Mouse (Mus musculus) gastrocnemius, adult 8-10 months (tissue): ENCODE measurements around the gene Ppp4c. TPM values are rescaled to one million over a fixed set of nuclear protein-coding genes. Genes with fewer than 3 reads are reported as not detected.
"Not testable (repeated sequence)": the region's sequence is repeated elsewhere in the genome, so short reads cannot be mapped to it uniquely, and the experiment has no call there.

ENCODE experiments used
- DNase-seq, 2 experiments: peaks; one replicate each; pipeline ENCODE4 v3.0.0; 2022; ENCODE audit warnings: low spot score in 2 of 2
- total RNA-seq, 4 experiments: library from RNA; stranded (reverse); gene quantifications; 2 replicates each; pipeline ENCODE4 v1.2.4; 2022

The Ppp4c gene
- total RNA-seq, 4 experiments from 2014 or later = 23.1 to 26.0 (median 24.8) TPM

- no peak for DNase-seq
These were observed 10.5 kb downstream of the Ppp4c start for GRCm38 (mm10) chr7:126781661-126782370.

GRCm38 (mm10) chr7:126780971-126781635 is 11.2 kb downstream of the Ppp4c start, which contains the start of gene Tbx6:
Tbx6 (plus strand) TSS chr7:126781483.
- DNase-seq = no peak

GRCm38 (mm10) chr7:126779983-126780970 is 12.0 kb downstream of the Ppp4c start:
- DNase-seq = peak; percentile 70 to 75

GRCm38 (mm10) chr7:126779101-126779500 is 13.2 kb downstream of the Ppp4c start:
- not testable (repeated sequence) for DNase-seq

GRCm38 (mm10) chr7:126778147-126778546 is 14.1 kb downstream of the Ppp4c start:
- DNase-seq = no peak

GRCm38 (mm10) chr7:126777476-126777875 is 14.8 kb downstream of the Ppp4c start:
- DNase-seq = no peak

- peak; percentile 93 to 96 for DNase-seq
These were observed 15.7 kb downstream of the Ppp4c start, which contains the start of gene Ypel3 for GRCm38 (mm10) chr7:126776598-126777057. Ypel3 (plus strand) TSS chr7:126776955.

GRCm38 (mm10) chr7:126775978-126776234 is 16.4 kb downstream of the Ppp4c start:
- DNase-seq = no peak

- no peak for DNase-seq
These were observed 16.9 kb downstream of the Ppp4c start for GRCm38 (mm10) chr7:126775185-126775977.

GRCm38 (mm10) chr7:126774463-126774862 is 17.8 kb downstream of the Ppp4c start:
- DNase-seq = no peak

- no peak for DNase-seq
These were observed 18.9 kb downstream of the Ppp4c start for GRCm38 (mm10) chr7:126773351-126773750.

GRCm38 (mm10) chr7:126770784-126771183 is 21.5 kb downstream of the Ppp4c start:
- no peak for DNase-seq

GRCm38 (mm10) chr7:126767001-126767400 is 25.3 kb downstream of the Ppp4c start:
- DNase-seq = no peak

GRCm38 (mm10) chr7:126766201-126766600 is 26.1 kb downstream of the Ppp4c start, which contains the start of gene Gdpd3:
Gdpd3 (plus strand) TSS chr7:126766334.
- no peak for DNase-seq

GRCm38 (mm10) chr7:126765540-126765939 is 26.8 kb downstream of the Ppp4c start:
- DNase-seq = no peak

GRCm38 (mm10) chr7:126762471-126763008 is 29.8 kb downstream of the Ppp4c start:
- DNase-seq = no peak

- DNase-seq = no peak
These were observed 30.7 kb downstream of the Ppp4c start for GRCm38 (mm10) chr7:126761529-126762067.

- DNase-seq = no peak
These were observed 31.3 kb downstream of the Ppp4c start for GRCm38 (mm10) chr7:126760956-126761355.

- peak; percentile 36 to 73 for DNase-seq
These were observed 31.9 kb downstream of the Ppp4c start for GRCm38 (mm10) chr7:126760391-126760802.
